Mouse (Mus musculus): ENCODE data around the gene Vps8.

DNA sequence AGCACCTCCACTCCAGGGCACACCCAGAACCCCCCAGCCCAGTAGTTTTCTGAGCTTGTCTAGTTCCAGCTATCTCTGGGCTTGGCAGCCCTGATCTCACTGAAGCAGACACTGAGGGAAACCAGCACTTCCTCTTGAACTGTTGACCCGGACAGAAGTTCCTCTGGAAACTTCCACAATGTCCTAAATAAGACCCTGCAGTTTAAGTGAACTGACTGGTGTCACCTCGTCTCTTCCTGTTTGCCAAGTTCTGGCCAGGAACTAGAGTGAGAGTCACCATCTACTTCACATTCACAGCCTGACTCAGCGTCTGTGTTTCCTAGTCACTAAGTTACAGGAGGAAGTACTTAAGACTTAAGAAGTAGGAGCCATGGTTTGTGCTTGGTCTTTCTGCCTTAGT, 219.0 kb downstream of the Vps8 start:
- no peak for TF ChIP-seq CTCF (IDR thresholded peaks at IDR 0.05; ENCODE audit: extremely low read depth, insufficient read depth, insufficient read length, insufficient replicate concordance)
- no peak for TF ChIP-seq POLR2A (IDR thresholded peaks at IDR 0.05; ENCODE audit: low read depth, low read length)

Measured in spleen, adult 2 months (tissue).